Mouse (Mus musculus): ENCODE measurements at regions not wholly inside any gene's neighbourhood (a gene's known extent, or its start where the extent isn't known, plus 50 kb on each side); places are given as distances from the start of the nearest gene placed in this dataset.

GRCm38 (mm10) chr6:14130392-14131144 is 259.2 kb upstream of the 2610001J05Rik start:
- TF ChIP-seq CTCF (IDR thresholded peaks at IDR 0.05; ENCODE audit: borderline replicate concordance, insufficient read depth, low read depth, low read length) (no peak), POLR2A (IDR thresholded peaks at IDR 0.05; ENCODE audit: borderline replicate concordance, insufficient read depth, low read length) (no peak)
